Mouse (Mus musculus): Measurements from ENCODE around the gene Epas1. TPM values are rescaled to one million over a fixed set of nuclear protein-coding genes. Genes with fewer than 3 reads are reported as not detected.

The Epas1 gene
- total RNA-seq, 1 experiment from 2014 or later: 0.41 TPM

DNA sequence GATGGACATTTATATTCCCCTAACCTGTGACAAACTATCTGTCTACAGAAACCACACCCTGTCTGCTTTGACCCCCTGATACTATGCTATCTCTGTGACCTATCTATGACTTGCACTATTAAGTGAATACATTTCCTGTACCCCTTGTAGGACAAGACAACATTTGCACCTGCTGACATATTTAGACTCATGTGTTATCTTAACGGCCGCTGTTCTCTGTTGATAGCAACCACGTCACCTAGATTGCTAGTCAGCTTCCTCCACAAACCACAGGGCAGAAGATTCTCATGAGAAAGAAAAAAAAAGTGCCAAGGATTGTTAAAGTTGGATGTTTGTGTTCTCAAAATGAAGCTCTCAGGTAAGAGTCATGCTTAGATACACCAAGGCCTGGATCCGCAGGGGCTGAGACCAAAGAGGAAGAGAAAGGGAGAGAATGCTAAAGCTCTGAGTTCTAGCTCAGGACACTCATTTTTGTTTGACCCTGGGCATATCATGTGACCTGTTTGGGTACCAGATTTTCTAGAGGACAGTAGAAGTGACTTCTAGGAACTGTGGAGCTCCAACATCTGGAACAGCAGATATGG is 127.1 kb downstream of the Epas1 start:
- 0 out of 2 replicates have a peak, but pooled peaks have one; percentile 15 for ATAC-seq (replicated peaks; ENCODE audit: low read depth, poor library complexity, severe bottlenecking)

Other genes starting within 250 kb of the Epas1 start
- gene Gm10309, start 248.5 kb upstream of the Epas1 start, total RNA-seq (2017): not detected in 2 replicates
- gene Tmem247, start 163.6 kb downstream of the Epas1 start, total RNA-seq (2017): not detected in 2 replicates
- not detected in 2 replicates for gene Atp6v1e2, start 194.2 kb downstream of the Epas1 start, total RNA-seq (2017)
- gene Rhoq, start 209.4 kb downstream of the Epas1 start, total RNA-seq (2017): 5.2 and 5.6 TPM in 2 replicates